Mouse (Mus musculus): Measurements from ENCODE around the gene Clhc1. TPM values are rescaled to one million over a fixed set of nuclear protein-coding genes. Genes with fewer than 3 reads are reported as not detected.

Gene Clhc1
- 0.91 TPM for polyA plus RNA-seq (2014; fragmentation: Illumina TruSeq; extraction: RNeasy Lipid Tissue Mini Kit (QIAGEN cat#74804))

GRCm38 (mm10) chr11:29547752-29548503 lies at the start of gene Clhc1, which contains the start of gene Rps27a:
Gene Clhc1 (plus strand): TSS chr11:29547950.
Gene Rps27a (minus strand): TSS chr11:29548109.

DNA sequence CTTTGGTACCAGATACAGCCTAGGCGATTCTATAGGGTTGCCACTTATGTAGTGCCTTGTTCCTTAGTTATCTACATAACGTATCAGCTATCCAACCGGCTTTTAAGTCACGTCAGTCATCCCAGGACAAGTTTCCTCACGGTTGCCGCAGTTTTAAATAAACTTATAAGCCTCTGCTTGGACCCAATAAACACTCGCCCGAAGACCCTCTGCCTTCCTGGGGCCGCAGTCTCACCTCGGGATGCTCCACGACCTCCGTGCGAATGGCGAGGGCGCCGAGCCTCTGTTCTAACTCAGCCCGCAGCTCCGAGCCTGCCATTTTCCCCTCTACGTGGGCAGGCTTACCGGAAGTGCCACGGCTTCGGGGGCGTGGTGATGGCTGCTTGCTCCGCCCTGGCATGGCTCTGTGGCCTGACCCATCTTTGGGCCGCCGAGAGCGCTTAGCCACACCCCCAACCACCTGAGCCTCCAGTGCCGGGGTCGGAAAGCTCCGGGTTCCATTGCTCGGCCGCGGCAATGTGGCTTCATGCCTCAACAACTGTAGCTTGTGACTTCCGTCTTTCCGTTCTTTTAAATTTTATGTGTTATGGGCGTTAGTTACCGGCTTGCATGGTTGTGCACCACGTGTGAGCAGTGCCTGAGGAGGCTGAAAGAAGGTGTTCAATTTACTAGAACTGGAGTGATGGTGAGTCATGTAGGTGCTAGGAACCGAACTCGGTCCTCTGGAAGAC lies 32.9 kb upstream of the Clhc1 start, which contains the start of gene Prorsd1:
Gene Prorsd1 (minus strand): TSS at position 352 of the 731 bp plus-strand sequence.

DNA sequence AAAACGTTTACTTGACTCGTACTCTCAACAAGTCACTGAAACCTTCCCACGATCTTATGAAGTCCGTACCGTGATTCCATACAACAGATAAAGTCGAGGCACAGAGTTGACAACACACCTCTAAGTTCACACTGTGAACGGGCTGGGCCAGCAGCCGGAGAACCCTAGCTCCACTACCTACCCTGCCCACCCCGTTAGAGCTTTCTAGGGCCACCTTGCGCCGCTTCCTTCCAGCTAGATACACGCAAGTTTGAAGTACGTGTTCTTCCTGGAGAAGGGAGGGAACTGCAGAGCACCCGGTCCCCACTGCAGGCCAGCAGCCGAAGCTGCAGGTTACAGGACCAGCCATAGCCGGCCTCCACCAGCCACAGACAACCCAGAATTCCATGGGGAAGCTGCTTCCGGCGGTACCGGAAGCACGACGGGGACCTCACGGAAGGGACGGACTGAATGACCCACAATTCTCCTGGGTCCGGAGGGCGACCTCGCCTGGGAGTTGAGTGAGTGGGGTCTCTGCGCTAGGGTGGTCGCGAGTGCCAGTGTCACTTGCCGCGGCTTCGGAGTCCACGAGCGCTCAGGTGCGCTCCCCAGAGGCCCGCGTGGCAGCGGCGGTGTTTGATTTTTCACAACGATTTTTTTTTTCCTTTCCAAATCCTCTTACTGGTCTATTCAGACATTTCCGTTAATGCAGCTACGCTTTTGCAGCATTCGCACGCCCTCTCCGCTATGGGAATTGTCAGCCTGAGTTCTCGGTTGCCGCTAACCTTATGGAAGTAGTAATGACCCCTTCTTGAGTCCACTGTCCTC lies 21.6 kb upstream of the Clhc1 start, which contains the start of gene Mtif2:
Gene Mtif2 (plus strand): TSS at position 421 of the 807 bp plus-strand sequence.

Other genes with a start within 250 kb of the Clhc1 start
- gene Ccdc88a, start 174.3 kb upstream of the Clhc1 start, polyA plus RNA-seq (2014; fragmentation: Illumina TruSeq; extraction: RNeasy Lipid Tissue Mini Kit (QIAGEN cat#74804)): 88.4 TPM
- gene Prorsd1, start 32.9 kb upstream of the Clhc1 start, polyA plus RNA-seq (2014; fragmentation: Illumina TruSeq; extraction: RNeasy Lipid Tissue Mini Kit (QIAGEN cat#74804)): 50.2 TPM
- gene Mtif2, start 21.5 kb upstream of the Clhc1 start, polyA plus RNA-seq (2014; fragmentation: Illumina TruSeq; extraction: RNeasy Lipid Tissue Mini Kit (QIAGEN cat#74804)): 73.6 TPM
- 2,480 TPM for gene Rps27a, start 159 bp downstream of the Clhc1 start, polyA plus RNA-seq (2014; fragmentation: Illumina TruSeq; extraction: RNeasy Lipid Tissue Mini Kit (QIAGEN cat#74804))
- 698 TPM for gene Rtn4, start 145.0 kb downstream of the Clhc1 start, polyA plus RNA-seq (2014; fragmentation: Illumina TruSeq; extraction: RNeasy Lipid Tissue Mini Kit (QIAGEN cat#74804))

Measured in ovary, adult 10 weeks (tissue).